Mouse (Mus musculus) adipose tissue, adult 10 weeks (tissue): Measurements from ENCODE around the gene Rnf5. TPM values are rescaled to one million over a fixed set of nuclear protein-coding genes. Genes with fewer than 3 reads are reported as not detected.

ENCODE experiments used
- polyA plus RNA-seq: library from polyadenylated mRNA; stranded (reverse); fragments of 350-450 nt; fragmentation: Illumina TruSeq; extraction: RNeasy Lipid Tissue Mini Kit (QIAGEN cat#74804); gene quantifications from one replicate; pipeline ENCODE4 v1.2.3, GENCODE M21; 2014; ENCODE audit warnings: low read depth, low replicate concordance

The Rnf5 gene
- polyA plus RNA-seq, result 71.9 TPM

DNA sequence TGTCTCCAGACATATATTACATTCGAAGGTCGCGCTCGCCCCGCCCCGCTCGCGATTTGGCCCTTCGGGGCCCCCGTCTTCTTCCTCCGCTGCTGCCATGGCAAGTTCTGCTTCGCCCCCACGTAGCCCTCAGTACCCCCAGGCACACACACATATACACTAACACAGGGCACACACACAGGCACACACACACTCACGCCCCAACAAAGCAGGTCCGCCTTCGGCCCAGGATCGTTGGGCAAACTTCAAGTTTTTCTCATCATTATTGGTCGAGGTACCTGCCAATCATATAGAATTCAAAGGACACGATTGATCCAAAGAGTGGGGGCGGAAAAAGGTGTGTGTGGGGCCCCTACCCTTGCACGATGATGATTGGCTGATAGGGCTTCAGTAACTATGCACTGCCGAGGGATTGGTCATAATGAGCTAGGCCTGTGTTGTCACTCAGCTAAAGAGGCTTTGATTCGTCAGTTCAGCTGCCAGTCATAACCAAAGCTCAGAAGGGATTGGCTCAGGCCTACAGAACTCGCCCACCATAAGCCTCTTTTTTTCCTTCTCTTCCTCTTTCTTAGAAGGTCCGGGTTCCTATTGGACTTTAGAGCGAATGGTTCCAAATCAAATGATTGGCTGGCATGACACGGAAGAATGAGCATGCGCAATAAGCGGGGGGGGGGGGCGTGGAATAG lies at the start of gene Rnf5:
Rnf5 (minus strand) TSS at position 316 of the 686 bp plus-strand sequence.

GRCm38 (mm10) chr17:34646906-34647787 lies 43.7 kb upstream of the Rnf5 start, which contains the start of gene Atf6b:
TSS of gene Atf6b (plus strand) at chr17:34647146.

DNA sequence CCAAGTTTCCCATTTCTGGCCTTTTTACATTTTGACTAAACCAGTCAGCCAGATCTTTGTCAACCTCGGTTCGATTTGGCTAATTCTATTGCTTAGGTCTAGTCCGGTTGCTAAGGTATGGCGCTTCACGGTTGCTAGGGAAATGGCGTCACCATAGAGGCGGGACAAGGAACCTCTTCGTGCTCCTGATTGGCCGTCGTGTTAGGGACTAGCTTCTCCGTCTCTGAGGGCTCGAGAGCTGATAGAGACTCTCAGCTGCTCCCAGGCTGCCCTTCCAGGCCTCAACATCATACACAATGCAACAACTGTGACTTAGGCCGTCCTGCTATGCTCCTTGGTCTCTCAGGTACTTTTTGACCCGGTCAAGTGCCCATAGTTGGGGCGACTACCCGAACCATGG lies 41.1 kb upstream of the Rnf5 start, which contains the start of gene Fkbpl:
Fkbpl (plus strand) TSS at position 157 of the 400 bp plus-strand sequence.

GRCm38 (mm10) chr17:34629221-34629751 lies 25.8 kb upstream of the Rnf5 start, which contains the start of gene Prrt1:
TSS of gene Prrt1 (plus strand) at chr17:34629533.

DNA sequence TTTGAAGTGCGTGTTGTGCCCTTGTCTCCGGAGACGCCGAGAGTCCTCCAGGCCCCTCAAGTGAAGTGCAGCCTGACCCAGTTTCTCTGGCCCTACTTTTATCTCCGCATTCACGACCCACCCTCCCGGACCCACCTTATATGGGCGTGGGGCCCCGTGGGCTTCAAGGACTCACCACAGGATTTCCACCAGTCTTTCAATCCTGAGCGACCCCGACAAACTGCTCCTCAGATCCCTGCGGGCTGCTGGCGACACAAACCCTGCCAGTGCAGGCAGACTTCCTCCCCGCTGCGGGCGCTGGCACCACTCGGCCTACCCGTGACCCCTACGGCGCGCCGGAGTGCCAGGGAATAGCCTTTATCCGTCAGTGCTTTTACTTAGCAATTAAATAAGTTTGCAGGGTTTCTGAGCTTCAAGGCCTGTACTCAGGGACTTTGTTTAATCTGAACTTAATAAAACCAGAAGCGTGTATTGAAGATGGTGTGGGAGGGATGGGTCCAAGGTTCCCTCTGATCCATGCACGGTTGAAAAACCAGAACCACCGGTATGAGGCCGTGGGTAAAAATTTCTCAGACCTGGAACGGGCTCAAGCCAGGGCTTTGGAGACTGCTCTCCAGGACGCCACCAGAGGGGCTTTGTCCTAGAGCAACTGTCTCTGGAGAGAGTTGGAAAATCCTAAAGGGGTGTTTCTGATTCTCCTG lies 24.6 kb upstream of the Rnf5 start, which contains the start of gene Ppt2:
Ppt2 (minus strand) TSS at position 568 of the 701 bp plus-strand sequence.

DNA sequence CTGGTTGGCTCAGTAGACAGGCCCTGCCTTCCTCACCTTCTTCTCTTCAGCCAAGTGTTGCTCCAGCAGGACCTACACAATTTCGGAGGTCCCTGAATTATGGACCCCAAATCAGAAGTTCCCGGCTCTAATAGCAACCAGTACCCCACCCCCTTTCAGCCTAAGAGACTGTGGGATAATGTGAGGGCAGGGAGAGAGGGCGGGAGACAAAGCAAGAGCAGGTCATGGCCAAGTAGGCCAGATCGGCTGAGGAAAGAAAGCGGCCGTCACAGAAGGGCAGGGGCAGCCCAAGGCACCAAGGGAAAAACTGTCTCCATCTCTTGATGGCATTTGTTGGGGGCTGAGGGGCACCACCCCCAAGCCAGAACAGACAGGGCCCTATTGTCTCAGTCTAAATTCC lies 12.4 kb upstream of the Rnf5 start, which contains the start of gene Egfl8:
Egfl8 (minus strand) TSS at position 101 of the 400 bp plus-strand sequence.

GRCm38 (mm10) chr17:34604061-34604508 lies 595 bp upstream of the Rnf5 start, which contains the start of gene Agpat1:
TSS of gene Agpat1 (plus strand) at chr17:34604262.

GRCm38 (mm10) chr17:34597566-34598095 lies 5.9 kb downstream of the Rnf5 start, which contains the start of gene Ager:
TSS of gene Ager (plus strand) at chr17:34597862.

DNA sequence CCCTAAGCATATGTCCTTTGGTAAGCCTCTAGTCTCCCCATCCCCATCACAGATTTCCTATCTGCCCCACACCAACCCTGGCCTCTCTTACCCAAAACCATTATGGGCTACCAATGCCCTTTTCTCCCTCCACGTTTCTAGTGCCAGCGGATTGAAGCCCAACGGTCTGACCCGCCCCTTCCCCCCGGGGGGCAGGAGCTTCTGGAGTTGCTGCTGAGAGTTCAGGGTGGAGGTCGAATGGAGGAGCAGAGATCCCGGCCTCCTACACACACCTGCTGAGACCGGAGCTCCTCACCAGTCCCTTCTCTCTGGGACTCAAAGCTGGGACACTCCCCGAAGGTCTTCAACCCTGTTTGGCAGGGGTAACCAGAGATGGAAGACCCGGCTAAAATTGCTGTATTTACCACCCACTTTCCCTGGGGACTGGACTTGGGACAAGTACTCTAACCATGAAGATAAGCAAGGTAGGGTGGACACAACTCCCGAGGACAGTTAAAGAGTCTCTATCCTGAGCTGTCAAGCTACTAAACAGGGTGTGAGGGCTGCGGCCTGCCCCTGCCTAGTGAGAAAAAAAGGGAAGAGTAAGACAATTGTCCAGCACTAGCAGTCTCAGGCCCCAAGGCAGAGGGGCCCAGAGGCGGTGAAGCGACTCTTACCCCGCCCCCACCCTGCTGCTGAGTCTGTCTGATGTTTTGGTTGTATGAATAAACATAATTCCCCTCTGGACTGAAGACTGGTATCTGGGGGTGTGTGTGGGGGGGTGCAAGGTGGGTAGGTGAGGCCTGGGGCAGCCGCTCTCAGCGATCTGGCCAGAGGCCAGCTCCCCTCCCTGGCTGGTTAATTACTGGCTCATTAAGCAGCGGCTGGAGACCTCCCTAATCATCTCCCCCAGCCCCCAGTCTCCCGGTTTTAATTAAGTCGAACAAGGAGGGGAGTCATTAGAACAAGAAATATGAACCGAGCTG lies 12.2 kb downstream of the Rnf5 start, which contains the start of gene Pbx2:
Pbx2 (plus strand) TSS at position 238 of the 965 bp plus-strand sequence.

DNA sequence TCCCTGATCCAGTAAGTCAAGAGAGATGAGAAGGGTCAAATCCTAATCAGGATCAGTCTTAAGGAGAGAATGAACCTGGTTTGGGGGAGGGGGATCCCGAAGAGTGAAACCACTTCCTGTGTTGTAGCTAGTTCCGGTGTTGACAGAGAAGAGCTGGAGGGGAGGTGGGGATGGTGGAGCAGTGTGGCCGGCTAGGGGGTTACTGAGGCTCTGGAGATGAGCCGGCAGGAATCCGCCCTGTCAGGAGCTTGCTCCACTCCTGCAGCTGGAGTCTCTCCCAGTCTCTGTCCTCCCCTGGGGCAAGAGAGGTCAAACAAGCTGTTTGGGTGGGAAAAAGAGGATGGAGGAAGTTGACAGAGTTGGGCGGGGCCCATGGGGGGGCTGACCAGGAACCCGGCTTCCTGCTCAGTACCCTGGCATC lies 13.8 kb downstream of the Rnf5 start, which contains the start of gene Gpsm3:
Gpsm3 (plus strand) TSS at position 126 of the 421 bp plus-strand sequence.

DNA sequence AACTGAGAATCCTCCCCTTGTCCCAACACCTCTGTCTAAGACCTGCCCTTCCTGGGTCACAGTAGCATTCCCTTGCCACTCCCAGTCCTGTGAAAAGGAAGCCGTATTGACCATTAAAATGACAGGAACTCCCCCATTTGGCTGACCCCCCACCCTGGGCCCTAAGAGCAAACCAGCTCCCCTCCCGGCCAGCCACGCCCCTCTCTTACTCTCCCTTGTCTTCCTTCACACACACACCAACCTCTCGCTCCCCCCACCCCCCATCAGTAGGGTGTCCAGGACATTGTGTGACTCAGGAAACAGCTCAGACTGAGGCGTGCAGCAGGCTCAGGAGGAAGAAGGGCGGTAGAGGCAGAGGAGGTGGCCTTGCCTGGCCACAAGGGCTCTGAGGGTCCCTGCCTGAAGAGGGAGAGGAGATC lies 39.5 kb downstream of the Rnf5 start, which contains the start of gene Notch4:
Notch4 (plus strand) TSS at position 266 of the 419 bp plus-strand sequence.

Other genes starting within 250 kb of the Rnf5 start
- 0.60 TPM for gene Btnl2, start 248.9 kb downstream of the Rnf5 start, polyA plus RNA-seq
- gene Btnl1, start 226.6 kb downstream of the Rnf5 start, polyA plus RNA-seq, result not detected
- 20.9 TPM for gene BC051142, start 204.9 kb downstream of the Rnf5 start, polyA plus RNA-seq
- not detected for gene Btnl4, start 126.4 kb downstream of the Rnf5 start, polyA plus RNA-seq
- not detected for gene Btnl6, start 86.3 kb downstream of the Rnf5 start, polyA plus RNA-seq
- 9.9 TPM for gene Notch4, start 39.4 kb downstream of the Rnf5 start, polyA plus RNA-seq
- 14.3 TPM for gene Gpsm3, start 13.9 kb downstream of the Rnf5 start, polyA plus RNA-seq
- 43.0 TPM for gene Pbx2, start 12.4 kb downstream of the Rnf5 start, polyA plus RNA-seq
- 5.1 TPM for gene Ager, start 5.8 kb downstream of the Rnf5 start, polyA plus RNA-seq
- 88.3 TPM for gene Agpat1, start 572 bp upstream of the Rnf5 start, polyA plus RNA-seq
- 3.9 TPM for gene Egfl8, start 12.3 kb upstream of the Rnf5 start, polyA plus RNA-seq
- gene Ppt2, start 24.8 kb upstream of the Rnf5 start, polyA plus RNA-seq, result 55.8 TPM
- 31.3 TPM for gene Prrt1, start 25.8 kb upstream of the Rnf5 start, polyA plus RNA-seq
- gene Fkbpl, start 41.1 kb upstream of the Rnf5 start, polyA plus RNA-seq, result 15.4 TPM
- gene Atf6b, start 43.5 kb upstream of the Rnf5 start, polyA plus RNA-seq, result 49.9 TPM
- gene Tnxb, start 66.8 kb upstream of the Rnf5 start, polyA plus RNA-seq, result 30.0 TPM
- 248 TPM for gene C4b, start 140.2 kb upstream of the Rnf5 start, polyA plus RNA-seq
- gene Cyp21a1, start 200.9 kb upstream of the Rnf5 start, polyA plus RNA-seq, result 1.4 TPM
- 45.3 TPM for gene Stk19, start 233.3 kb upstream of the Rnf5 start, polyA plus RNA-seq
- 59.7 TPM for gene Dxo, start 233.3 kb upstream of the Rnf5 start, polyA plus RNA-seq
- gene Skiv2l, start 246.5 kb upstream of the Rnf5 start, polyA plus RNA-seq, result 45.7 TPM
- gene Nelfe, start 246.7 kb upstream of the Rnf5 start, polyA plus RNA-seq, result 75.8 TPM